Mouse (Mus musculus): ENCODE measurements around the gene Dctd. TPM values are rescaled to one million over a fixed set of nuclear protein-coding genes. Genes with fewer than 3 reads are reported as not detected.

Gene Dctd
- 1 to 10 TPM; 5.9 to 6.0 TPM for total RNA-seq (2021)
- long read RNA-seq, experiment 1, partial matches to known transcripts: 1 of 2 reads
- long read RNA-seq, experiment 1, other reads (novel, unspliced or antisense): 0 of 2 reads
- long read RNA-seq, experiment 2, partial matches to known transcripts: 1 of 3 reads
- long read RNA-seq, experiment 2, other reads (novel, unspliced or antisense): 1 of 3 reads

DNA sequence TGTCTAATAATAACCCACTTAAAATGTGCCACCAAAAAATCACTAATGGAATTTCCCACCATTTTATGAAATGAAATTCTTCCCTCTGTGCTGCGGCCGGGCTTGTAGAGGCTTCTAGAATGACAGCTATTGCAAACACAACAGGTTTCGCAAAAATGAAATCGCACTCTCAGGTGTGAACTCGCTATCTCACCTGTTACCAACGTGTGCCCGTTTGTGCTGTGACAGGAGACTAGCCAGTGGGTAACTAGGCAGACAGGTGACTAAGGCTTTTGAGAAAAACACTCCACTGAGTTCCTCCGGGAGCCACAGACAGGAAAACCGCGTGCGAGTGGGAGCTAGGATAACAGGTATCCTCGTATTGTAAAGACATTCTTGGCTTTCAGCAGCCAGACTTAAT is at the start of gene Dctd:
TSS of gene Dctd (plus strand) at position 301 of the 400 bp plus-strand sequence.
- intact Hi-C loops (cut with DNase I): no loop called here
- DNase-seq (ENCODE audit: low spot score in 2 of 2): no peak

DNA sequence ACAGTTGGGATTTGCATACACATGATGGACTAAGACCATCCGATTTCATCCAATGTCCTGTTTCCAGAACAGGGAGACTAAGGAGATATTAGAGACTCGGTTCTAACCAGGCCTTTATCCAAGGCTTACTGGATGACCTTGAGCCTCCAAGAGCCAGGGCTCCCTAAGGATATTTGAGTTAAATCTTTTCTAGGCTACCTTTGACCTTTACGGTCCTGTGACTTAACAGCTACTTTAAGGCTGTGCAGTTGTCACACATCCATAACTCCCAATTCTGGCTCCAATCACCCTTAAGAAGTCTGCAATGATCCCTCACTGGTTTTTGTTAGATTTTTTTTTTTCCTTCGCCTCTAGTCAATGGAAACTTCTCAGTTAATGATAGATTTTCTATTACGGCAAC is 45.3 kb upstream of the Dctd start:
- intact Hi-C loops (cut with DNase I): no loop called here
- no peak for DNase-seq (ENCODE audit: low spot score in 2 of 2)

DNA sequence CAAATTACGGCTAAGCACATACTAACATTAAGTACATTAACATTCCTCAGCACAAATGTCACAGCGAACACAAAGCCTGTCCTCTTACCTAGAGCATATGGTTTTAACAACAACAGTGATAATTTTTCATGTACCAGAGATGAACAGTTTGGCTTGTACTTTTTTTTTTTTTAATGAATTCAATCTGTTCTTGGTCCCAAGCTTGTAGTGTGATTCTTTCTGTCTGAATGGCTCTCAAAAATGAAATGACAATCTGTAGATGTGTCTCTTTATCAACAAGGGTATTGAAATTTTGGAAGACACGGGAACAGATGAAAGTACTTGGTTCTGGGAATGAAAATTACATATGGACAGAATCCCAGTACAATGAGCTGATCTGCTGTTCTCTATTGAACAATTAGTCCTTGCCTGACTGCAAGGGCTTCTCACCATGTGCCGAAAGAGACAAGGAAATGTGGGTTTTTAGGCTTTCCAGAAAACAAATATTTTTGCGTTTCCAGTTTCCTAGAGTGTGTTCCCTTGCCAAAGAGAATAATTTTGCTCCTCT is 35.3 kb upstream of the Dctd start:
- no peak for DNase-seq (ENCODE audit: low spot score in 2 of 2)
- intact Hi-C loops (cut with DNase I): no loop called here

DNA sequence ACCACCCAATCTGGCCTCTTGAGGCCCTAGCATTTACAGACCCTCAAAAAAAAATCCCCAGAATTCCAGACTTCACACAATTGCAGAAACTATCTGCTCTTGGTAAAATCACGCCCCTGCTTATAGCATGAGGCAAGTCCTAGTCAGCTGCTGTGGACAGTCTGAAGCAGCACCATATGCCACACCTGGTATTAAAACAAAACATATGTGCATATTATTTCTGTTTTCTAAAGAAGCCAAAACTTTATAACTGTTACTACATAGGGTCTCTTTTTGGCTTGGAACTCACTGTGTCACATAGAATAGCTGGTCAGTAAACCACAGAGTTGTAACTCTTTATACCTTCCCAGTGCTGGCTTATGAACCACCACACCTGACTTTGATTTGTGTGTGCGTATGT is 24.7 kb upstream of the Dctd start:
- intact Hi-C loops (cut with DNase I): no loop called here

DNA sequence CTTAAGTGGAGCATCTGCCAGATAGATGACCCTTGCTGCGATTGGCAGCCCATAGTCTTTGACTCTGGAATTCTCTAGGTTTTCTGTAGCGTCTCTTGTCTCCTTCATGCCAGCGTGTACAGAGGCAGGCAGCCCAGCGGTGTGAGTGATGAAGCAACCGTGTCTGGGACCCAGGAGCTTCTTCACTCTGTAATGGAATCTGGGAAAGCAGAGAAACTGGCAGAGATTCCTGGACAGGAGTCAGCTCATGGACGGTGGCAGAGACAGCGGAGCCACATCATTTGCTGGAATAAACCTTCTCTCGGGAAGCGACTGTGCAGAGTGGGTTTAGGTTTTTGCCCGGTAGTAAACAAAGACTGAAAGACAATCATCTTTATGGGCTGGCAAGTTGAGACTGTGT is 16.5 kb upstream of the Dctd start:
- DNase-seq (ENCODE audit: low spot score in 2 of 2): peak in 1 of 2 experiments; percentile 22
- intact Hi-C loops (cut with DNase I): no loop called here

More for the DNA sequence above, 24.7 kb upstream of the Dctd start:
- DNase-seq (ENCODE audit: low spot score in 2 of 2): no peak

DNA sequence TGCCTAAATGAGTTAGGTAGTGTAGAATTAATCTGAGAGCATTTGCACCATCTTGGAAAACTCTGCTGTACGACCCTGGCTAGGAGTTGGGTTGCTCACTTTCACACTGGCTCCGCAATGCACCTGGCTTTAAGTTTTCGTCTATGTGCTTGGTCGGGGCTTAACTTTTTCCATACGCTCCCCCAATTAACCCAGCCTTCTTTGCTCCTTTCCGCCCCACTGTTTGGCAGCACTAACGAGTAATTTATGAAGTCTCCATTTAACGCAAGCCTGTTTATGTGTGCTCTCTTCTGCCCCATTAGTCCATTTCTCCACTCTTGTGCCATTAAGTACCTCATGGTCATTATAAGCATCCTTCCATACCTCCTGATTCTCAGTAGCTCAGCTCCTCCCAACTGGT is 8.2 kb upstream of the Dctd start:
- DNase-seq (ENCODE audit: low spot score in 2 of 2): no peak
- intact Hi-C loops (cut with DNase I): no loop called here

DNA sequence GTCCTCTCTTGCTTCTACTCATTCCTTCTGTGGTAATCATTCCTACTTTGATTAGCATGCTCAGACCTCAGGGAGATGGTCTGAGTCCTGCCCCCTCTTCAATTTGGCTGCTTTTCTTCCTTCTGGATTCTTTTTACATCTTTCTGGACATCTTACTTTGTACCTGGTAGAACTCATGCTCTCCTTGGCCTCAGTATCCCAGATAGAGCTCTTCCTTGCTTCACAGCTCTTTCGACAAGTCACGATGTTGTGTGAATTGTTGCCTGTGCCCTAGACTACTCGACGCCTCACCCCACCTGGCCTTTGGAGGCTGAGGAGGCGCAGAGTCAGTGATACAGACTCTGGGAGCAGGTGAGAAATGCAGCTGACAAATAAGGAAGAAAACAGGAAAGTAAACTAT is 3.5 kb upstream of the Dctd start:
- DNase-seq (ENCODE audit: low spot score in 2 of 2): no peak
- intact Hi-C loops (cut with DNase I): no loop called here

DNA sequence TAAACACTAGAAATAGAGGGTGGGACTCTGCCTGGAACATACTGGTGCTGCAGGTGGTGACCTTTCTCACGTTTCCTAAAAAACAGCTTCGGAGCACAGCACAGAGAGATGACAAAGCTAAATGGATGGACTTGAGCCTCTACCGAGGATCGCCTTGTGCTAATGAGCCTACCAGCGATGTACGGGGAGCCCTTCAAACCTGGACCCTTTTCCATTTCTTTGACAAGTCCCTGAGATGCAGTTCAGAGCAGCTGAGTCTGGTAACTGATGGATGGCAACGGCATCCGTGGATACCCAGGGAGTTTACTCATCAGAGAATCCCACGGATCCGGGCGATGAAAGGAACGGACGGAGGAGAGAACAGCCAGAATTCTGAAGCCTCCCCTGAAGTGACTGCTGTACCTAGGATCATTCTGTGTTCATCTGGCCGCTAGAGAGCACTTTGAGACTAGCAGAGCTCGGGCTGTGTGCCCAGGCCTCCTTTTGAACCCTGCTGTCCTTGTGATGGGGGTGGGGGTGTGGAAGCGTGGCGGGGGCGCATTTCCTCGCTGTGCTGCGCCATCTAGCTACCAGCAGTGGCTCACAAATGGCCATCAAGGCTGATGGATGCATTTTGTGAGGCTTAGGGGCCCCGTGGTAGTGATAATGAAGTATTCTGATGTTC is 1.6 kb upstream of the Dctd start:
- intact Hi-C loops (cut with DNase I): no loop called here
- peak; percentile 81 to 84 for DNase-seq (ENCODE audit: low spot score in 2 of 2)

DNA sequence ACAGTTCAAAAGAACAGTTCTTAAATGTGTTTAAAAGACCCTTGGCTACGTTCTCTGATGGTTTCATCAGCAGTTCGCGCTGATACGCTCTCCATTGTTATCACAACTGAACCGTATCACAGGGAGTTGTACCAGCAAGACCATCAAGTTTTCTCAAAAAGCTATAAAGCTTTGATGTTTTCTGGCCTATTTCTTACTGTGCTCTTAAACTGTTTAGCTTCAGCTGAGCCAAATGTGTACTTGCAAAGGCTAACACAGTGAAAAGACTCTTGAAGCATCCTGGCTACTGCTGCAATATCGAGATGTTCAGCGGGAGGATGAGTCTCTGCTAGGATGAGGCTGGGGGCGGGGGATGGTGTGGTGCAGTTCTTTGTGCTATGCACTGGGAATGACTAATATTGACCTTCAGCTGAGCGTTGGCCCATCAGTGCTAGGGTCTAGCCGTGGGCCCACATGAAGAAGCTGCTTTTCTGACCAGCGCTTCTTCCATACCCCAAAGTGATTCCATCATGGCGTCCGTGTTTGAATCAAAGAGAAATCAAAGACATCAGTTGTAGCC is 732 bp upstream of the Dctd start:
- peak in 1 of 2 experiments; percentile 10 for DNase-seq (ENCODE audit: low spot score in 2 of 2)
- intact Hi-C loops (cut with DNase I): no loop called here

DNA sequence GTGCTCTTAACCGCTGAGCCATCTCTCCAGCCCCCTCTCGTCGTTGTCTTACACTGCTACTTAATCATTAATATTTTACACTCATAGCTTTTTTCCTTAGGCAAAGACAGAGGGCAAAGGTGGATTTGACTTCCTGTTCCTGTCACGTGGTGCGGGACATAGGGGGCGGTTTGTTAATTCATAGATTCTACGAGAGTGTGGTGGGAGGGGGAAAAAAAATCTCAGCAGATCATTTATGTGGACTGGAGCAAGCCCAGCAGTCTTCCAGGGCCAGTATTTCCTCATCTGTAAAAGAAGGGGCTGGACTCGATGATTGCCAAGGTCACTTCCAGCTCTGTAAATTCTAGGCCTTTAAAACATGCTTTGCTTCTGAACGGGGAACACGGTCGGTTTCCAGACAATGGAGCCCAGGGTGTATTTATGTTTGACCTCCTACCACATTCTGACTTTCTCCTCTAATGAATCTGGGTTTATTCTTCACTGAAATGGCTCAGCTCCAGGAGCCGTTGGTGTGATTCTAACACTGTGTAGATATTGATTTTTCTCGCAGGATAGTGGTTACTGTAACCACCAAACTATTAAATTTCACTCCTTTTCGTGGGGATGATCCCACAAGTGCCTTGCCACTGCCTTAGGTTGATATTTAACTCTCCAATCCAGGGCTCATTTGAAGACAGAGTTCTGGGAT is 1.4 kb downstream of the Dctd start:
- DNase-seq (ENCODE audit: low spot score in 2 of 2): no peak
- intact Hi-C loops (cut with DNase I): no loop called here

DNA sequence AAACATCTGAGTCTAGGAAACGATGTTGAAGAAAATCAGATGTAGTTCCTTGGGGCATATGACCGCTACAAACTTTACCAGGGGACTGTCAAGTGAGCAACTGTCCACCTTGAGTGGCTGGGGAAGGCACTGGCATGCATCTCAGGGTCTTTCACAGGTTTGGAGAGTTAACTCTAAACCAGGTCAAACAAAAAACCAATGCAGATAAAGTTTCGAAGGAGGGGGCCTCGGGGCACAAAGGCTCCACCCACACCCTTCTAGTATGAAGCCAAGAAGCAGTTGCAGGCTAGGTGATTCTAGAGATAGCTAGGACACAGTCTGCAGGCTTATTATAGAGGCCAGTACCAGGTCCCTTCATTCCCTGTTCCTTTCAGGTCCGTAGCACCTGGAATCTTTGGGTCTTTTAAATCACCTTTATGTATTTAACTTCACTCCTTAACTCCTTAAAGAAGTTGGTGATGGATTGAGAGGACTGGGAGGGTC is 10.5 kb downstream of the Dctd start:
- intact Hi-C loops (cut with DNase I): no loop called here

DNA sequence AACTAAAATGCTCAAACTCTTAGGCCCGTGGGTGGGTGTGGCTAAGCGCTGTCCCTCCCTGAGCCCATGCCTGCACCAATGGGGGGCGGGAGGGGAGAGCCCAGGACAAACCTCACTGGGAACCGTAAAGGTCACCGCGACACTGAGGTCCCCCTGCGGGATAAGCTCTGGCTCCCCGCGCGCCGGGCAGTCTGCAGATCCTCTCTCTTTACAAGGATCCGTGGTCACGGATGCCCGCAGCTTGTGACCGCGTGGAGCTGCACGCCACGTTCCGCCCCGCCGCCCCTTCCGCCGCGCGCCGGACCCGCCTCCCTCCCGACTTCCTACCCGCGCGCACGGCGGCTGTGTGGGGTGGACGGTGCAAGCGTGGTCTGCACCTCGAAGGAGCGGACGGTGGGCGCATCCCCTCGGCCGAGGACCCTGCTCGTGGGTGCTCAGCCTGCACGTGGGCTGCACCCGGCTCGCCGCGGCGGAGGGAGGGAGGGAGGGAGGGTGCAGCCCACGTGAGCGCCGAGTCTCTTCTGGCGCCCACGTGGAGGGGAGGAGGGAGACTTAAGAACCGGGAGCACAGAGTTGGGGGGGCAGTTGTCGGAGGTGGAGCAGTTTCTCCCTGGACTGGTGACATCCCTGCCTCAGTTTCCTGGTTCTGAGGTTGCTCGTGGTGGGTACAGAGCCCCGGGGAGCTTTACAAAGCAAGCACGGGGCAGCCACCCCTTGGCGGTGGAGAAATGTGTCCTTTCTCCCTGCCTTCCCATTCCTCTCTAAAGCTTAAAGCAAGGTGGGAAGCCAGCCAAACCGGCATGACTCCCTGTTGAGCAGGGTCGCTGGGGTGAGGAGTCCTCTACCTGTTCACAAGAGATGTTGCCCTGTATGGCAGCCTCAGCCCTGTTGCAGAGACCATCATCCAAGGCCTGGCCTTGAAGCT is 11.2 kb downstream of the Dctd start:
- intact Hi-C loops (cut with DNase I): no loop called here
- DNase-seq (ENCODE audit: low spot score in 2 of 2): peak; percentile 42 to 43

More for the DNA sequence above, 10.5 kb downstream of the Dctd start:
- DNase-seq (ENCODE audit: low spot score in 2 of 2): no peak

DNA sequence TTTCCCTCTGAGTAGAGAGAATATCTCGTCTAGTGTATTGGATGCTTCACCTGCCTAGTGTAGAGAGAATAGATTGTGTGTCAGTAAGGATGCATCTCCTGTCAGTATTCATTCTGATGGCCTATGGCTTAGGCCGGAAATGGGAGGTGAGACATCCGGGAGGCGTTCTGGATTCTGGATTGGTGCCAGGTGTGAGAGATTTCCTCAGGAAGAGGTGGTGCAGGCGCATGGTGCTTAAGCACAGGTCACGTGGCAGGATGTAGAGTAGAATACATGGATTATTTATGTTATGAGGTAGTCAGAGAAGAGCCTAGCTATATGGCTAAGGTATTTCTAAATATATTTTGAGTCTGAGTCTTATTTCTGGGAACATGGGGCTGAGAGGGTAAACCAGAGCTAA is 15.7 kb downstream of the Dctd start:
- no peak for DNase-seq (ENCODE audit: low spot score in 2 of 2)
- intact Hi-C loops (cut with DNase I): no loop called here

DNA sequence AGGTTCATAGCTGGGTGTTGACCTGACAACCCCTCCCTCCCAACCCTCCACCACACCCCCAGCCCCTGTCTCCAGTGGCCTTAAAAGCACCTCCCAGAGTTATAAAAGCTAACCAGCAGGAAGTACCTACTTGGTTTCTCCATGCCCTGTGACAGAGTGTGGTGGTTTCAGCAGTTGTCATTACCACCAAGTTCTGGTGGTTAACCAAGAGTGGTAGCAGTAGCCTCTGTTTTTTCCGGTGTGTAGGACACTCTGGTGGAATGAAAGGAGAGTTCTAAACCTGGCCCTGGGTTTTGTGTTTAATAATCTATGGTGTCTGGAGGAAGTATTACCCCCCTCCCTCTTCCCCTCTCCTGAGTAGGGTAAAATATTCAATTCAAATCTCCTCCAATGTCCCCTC is 24.1 kb downstream of the Dctd start:
- intact Hi-C loops (cut with DNase I): no loop called here
- DNase-seq (ENCODE audit: low spot score in 2 of 2): no peak

DNA sequence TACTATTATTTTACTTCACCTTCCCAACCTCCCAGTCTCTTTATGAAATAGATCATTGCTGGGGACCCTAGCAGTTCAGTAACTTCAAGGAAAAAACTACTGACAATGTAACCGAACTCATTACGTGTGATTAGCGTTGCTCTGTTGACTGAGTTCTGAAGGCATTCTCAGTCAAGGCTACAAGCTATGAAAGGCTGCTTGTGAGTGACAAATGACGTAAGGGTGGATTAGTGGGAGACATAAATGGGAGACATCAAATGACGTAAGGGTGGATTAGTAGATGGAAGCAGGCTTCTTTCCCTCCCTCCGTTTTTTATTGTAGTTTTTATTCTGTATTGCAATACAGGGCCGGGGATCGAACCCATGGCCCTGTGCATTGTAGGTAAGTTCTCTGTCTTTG is 26.0 kb downstream of the Dctd start:
- no peak for DNase-seq (ENCODE audit: low spot score in 2 of 2)
- intact Hi-C loops (cut with DNase I): no loop called here

DNA sequence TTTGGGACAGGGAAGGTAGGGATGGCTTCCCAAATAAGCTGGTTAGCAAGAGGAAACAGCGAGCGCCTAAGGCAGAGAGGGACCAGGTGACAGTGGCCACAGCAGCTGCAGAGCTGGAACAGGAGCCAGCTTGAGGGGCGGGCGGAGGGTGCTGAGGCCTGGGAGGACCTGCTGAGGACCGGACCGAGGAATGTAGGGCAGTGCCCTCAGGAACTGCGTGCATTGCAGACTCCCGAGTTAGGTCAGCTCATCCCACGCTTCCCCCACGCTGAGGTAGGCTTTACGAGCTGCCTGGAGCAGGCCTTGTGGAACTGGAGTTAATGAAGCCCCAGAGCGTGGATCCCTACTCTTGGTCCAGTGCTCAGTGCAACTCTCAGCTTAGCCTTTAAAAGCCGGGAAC is 28.1 kb downstream of the Dctd start:
- intact Hi-C loops (cut with DNase I): no loop called here
- no peak for DNase-seq (ENCODE audit: low spot score in 2 of 2)

DNA sequence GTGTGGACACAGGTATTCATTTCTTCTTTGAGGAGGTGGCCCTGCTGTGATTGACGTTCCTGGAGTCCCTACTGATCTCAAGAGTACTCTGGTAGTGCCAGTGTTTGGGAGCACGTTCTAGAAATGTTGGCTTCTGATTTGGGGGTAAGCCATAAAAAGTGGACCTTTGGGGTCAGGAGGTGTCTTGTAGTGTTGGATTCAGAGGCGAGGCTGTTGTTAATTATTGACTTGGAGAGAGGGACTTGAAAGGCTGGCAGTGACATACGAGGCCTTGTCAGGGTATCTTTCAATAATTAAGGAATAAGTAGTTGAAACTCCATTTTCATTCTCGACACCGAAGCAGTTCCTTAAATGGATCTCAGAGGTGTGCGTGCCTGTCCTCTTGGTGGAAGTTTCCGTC is 31.4 kb downstream of the Dctd start:
- intact Hi-C loops (cut with DNase I): no loop called here
- no peak for DNase-seq (ENCODE audit: low spot score in 2 of 2)

DNA sequence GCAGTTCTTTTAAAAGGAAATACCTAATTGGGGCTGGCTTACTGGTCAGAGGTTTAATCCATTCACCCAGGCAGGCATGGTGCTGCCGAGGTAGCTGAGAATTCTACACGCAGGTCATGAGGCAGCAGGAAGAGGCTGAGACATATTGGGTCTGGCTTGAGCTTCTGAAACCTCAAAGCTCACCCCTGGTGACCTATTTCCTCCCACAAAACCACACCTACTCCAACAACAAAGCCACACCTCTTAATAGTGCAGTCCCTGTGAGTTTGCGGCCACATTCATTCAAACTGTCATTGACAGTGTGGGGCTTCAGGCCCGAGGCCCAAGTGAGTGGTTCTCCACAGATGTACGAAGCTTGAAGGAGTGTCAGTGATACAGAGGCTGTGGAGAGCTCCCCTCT is 34.4 kb downstream of the Dctd start:
- intact Hi-C loops (cut with DNase I): no loop called here
- DNase-seq (ENCODE audit: low spot score in 2 of 2): no peak

Data from left cerebral cortex, postnatal 14 days (tissue).